Mouse (Mus musculus) liver, embryonic 12.5 days (tissue): Measurements from ENCODE around the gene Mypn. TPM values are rescaled to one million over a fixed set of nuclear protein-coding genes. Genes with fewer than 3 reads are reported as not detected.

ENCODE experiments used
- ATAC-seq: fragments of 200-750 bp; cut with Nextera tagmentation; 2 replicates; pipeline ENCODE4 v1.8.0; 2017; ENCODE audit warnings: moderate number of reproducible peaks, mild to moderate bottlenecking, moderate library complexity
- H3K27ac ChIP-seq: fragments of 300-500 bp; sonication (generic); 2 replicates; pipeline ENCODE4 v1.5.1; 2016; ENCODE audit warnings: mild to moderate bottlenecking
- H3K27me3 ChIP-seq: fragments of 300-500 bp; sonication (generic); replicated peaks from 2 replicates; pipeline ENCODE4 v1.6.1; 2016; ENCODE audit warnings: mild to moderate bottlenecking, moderate library complexity
- H3K36me3 ChIP-seq: fragments of 300-500 bp; sonication (generic); 2 replicates; pipeline ENCODE4 v1.6.1; 2016; ENCODE audit warnings: mild to moderate bottlenecking, moderate library complexity
- H3K4me1 ChIP-seq: fragments of 300-500 bp; sonication (generic); 2 replicates; pipeline ENCODE4 v1.6.1; 2016
- H3K4me2 ChIP-seq: fragments of 300-500 bp; sonication (generic); 2 replicates; pipeline ENCODE4 v1.6.1; 2016; ENCODE audit warnings: mild to moderate bottlenecking, moderate library complexity
- H3K4me3 ChIP-seq: fragments of 300-500 bp; sonication (generic); 2 replicates; pipeline ENCODE4 v1.5.1; 2016; ENCODE audit warnings: mild to moderate bottlenecking, moderate library complexity
- H3K9ac ChIP-seq: fragments of 300-500 bp; sonication (generic); 2 replicates; pipeline ENCODE4 v1.6.1; 2016; ENCODE audit warnings: mild to moderate bottlenecking, moderate library complexity
- H3K9me3 ChIP-seq: fragments of 300-500 bp; sonication (generic); replicated peaks from 2 replicates; pipeline ENCODE4 v1.6.1; 2016; ENCODE audit warnings: mild to moderate bottlenecking, moderate library complexity
- WGBS: fragments of 180-500 bp; shearing (Covaris S2); methylation state at CpG from one replicate; pipeline ENCODE4 v1.1.7; 2016; ENCODE audit not compliant: insufficient replicate concordance; 5-methylcytosine and 5-hydroxymethylcytosine counted together
- polyA plus RNA-seq: library from polyadenylated mRNA; unstranded; fragments of >200 nt; fragmentation: Nextera tagmentation; extraction: Ambion mirVana; gene quantifications from 2 replicates; pipeline ENCODE4 v1.2.1, GENCODE M21; 2016

Mypn gene
- polyA plus RNA-seq, 1 experiment from 2014 or later, result 0.02 TPM

DNA sequence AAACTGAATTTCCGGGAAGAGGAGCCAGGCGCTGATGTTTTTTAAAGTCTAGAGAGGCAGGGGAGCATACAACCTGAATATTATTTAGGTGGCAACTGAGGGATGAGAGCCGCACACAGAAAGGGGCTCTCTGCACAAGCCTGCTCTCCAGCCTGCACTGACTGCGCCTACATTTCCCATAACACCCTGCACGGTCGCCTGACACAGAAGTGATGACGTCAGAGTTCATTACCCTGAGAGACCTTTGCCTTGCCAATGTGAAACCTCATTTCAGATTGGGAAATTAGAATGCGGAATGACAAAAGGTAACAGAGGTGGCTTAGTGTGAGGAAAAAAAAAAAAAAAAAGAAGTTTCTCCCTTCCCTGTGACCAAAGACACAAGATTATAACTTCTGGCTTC is 81.2 kb downstream of the Mypn start:
- WGBS, result 39% methylated on average over 8 of the region's 8 CpGs
- H3K4me3 ChIP-seq, result no peak overlapping the region

DNA sequence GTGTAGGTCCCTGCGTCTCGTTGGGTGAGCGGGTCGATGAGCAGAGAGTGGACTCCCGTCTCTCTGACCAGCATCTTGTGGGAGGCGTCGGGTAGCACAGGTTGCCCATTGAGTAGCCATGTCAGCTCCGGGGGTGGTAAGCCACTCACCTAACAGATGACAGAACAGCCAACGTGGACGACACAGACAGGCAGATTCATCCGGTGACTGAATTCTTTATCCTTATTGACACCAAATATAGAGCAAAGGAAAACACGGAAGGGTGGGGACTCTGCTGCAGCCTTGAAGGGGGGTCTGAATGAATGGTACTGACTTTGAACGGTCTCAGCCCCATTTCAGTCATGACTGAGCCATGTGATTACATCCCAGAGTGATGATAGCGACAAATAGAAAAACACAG is 81.8 kb downstream of the Mypn start:
- Histone ChIP-seq H3K4me3 (no peak overlapping the region), H3K4me1 (no peaks in the 10 kb centered on the region), H3K9me3 (no peaks in the 10 kb centered on the region), H3K27me3 (no peaks in the 10 kb centered on the region), H3K9ac (no peak overlapping the region), H3K4me2 (no peak overlapping the region), H3K27ac (no peak overlapping the region), H3K36me3 (no peaks in the 10 kb centered on the region)
- no peak for ATAC-seq
- 74% methylated on average over 14 of the region's 14 CpGs for WGBS

More for the DNA sequence above, 81.2 kb downstream of the Mypn start:
- Histone ChIP-seq H3K9ac (no peak overlapping the region), H3K9me3 (no peaks in the 10 kb centered on the region), H3K4me2 (no peak overlapping the region), H3K27me3 (no peaks in the 10 kb centered on the region), H3K27ac (no peak overlapping the region), H3K4me1 (no peaks in the 10 kb centered on the region), H3K36me3 (no peaks in the 10 kb centered on the region)
- no peak; the same call in 1 of the 2 replicates for ATAC-seq

DNA sequence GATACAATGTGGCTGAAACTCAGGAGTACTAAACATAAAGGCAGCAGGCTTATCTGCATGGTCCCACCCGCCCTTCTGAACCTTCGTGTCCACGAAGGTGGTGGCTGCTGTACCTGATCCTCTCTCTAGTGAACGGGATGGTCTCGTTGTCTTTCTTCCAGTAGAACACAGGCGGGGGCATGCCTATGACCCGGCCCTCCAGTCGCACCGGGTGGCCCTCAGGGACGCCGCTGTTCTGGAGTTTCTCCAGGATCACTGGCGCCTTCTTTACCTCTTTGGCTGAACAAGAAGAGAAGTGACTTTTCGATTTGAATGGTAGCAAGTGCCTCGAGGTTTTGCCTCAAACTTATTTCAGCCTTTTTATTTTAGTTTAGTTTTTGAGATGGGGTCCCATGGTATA is 83.8 kb downstream of the Mypn start:
- WGBS, result 54% methylated on average over 14 of the region's 14 CpGs
- Histone ChIP-seq H3K27me3 (no peaks in the 10 kb centered on the region), H3K4me3 (no peak overlapping the region), H3K4me2 (no peak overlapping the region), H3K27ac (no peak overlapping the region), H3K4me1 (no peaks in the 10 kb centered on the region), H3K9ac (no peak overlapping the region), H3K36me3 (no peaks in the 10 kb centered on the region), H3K9me3 (no peaks in the 10 kb centered on the region)
- no peak for ATAC-seq

DNA sequence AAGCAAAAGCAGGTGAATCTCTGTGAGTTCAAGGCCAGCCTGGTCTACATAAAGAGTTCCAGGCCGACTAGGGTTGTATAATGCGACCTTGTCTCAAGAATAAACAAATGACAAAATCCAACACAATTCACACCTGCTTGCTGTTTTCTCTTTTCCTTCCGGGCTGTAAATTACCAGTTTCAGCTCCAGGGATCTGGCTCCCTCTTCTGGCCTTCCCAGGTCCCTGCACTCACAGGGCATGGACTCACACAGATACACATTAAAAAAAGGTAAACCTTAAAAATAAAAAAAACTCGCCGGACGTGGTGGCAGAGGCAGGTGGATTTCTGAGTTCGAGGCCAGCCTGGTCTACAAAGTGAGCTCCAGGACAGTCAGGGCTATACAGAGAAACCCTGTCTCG is 86.2 kb downstream of the Mypn start:
- ATAC-seq, result no peak
- H3K4me3 ChIP-seq, result no peak overlapping the region
- no peak overlapping the region for H3K9ac ChIP-seq
- H3K27ac ChIP-seq, result no peak overlapping the region
- 72% methylated on average over 8 of the region's 8 CpGs for WGBS
- no peaks in the 10 kb centered on the region for H3K27me3 ChIP-seq
- H3K36me3 ChIP-seq, result no peaks in the 10 kb centered on the region
- H3K4me2 ChIP-seq, result no peak overlapping the region
- no peaks in the 10 kb centered on the region for H3K9me3 ChIP-seq
- H3K4me1 ChIP-seq, result no peaks in the 10 kb centered on the region

DNA sequence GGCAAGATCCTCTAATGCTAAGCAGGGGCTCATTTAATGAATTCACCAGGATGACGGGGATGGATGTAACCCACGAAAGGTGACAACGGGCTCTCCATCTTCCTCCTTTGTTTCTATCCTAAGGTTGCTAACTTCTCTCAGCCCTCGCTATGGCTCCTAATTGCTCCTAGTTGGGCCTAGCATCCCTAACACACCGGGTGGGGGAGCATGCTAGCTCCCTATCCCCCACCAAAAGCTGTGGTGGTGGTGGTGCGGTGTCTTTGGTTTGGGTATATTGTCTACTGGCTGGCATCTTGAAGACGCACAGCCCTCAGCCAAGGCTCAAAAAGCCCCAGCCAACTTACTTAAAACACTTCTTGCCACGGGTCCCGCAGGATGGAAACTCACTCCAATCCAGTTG is 87.4 kb downstream of the Mypn start:
- ATAC-seq, result no peak
- no peak overlapping the region for H3K4me2 ChIP-seq
- no peak overlapping the region for H3K9ac ChIP-seq
- whole genome bisulfite sequencing, result 83% methylated on average over 9 of the region's 9 CpGs
- no peaks in the 10 kb centered on the region for H3K36me3 ChIP-seq
- no peaks in the 10 kb centered on the region for H3K27me3 ChIP-seq
- no peak overlapping the region for H3K27ac ChIP-seq
- no peaks in the 10 kb centered on the region for H3K9me3 ChIP-seq
- H3K4me1 ChIP-seq, result no peaks in the 10 kb centered on the region
- H3K4me3 ChIP-seq, result no peak overlapping the region

DNA sequence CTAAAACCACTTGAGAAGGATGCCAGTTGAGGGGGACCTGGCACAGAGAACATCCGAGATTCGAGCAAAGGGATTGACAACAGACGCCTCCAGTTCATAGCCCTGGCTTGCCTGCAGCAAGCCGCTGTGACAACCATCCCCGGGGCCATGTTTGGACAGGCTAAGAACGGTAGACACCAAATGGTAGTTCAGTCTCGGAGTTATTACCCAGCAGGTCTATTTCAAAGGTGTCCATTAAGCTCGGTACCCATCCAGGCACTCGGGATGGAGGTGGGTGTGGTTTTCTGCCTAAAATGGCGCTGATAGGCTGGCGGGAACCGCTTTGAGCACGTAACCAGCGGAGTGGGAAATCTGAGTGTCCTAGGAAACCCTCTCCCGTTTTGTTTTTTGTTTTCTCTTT is 87.9 kb downstream of the Mypn start:
- Histone ChIP-seq H3K27ac (no peak overlapping the region), H3K4me3 (no peak overlapping the region), H3K9me3 (no peaks in the 10 kb centered on the region), H3K4me1 (no peaks in the 10 kb centered on the region), H3K4me2 (no peak overlapping the region), H3K27me3 (no peaks in the 10 kb centered on the region), H3K9ac (no peak overlapping the region), H3K36me3 (no peaks in the 10 kb centered on the region)
- 71% methylated on average over 15 of the region's 15 CpGs for WGBS
- no peak for ATAC-seq

DNA sequence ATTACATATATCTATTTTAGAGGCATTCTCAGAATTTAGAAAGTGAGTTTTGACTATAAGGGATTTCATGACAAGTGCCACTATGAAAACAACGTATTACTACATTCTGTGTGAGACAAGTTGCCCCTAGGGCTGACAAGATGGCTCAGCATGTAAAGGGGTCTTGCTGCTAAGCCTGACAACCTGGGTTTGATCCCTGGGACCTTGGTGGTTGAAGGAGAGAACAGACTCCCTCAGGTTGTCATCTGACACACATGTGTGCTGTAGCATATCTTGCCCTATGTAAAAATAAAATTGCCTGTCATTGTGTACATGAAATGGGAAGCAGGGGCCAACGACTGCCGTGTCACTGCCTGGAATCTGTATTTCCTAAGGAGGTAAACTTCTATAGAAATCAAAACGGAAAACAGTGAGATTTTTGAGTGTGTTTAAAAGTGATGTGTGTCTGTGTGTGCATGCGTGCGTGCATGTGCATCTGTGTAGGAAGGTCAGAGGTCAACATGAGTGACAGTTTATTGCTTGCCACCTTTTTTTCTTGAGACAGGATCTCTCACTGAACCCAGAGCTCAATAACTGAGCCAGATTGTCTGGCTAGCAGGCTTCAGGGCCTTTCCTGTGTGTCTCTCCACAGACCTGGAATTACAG is 89.9 kb downstream of the Mypn start:
- no peak for ATAC-seq
- H3K4me2 ChIP-seq, result no peak overlapping the region
- H3K9me3 ChIP-seq, result no peaks in the 10 kb centered on the region
- H3K4me3 ChIP-seq, result no peak overlapping the region
- no peaks in the 10 kb centered on the region for H3K4me1 ChIP-seq
- H3K27ac ChIP-seq, result no peak overlapping the region
- 71% methylated on average over 6 of the region's 6 CpGs for WGBS
- no peak overlapping the region for H3K9ac ChIP-seq
- H3K27me3 ChIP-seq, result no peaks in the 10 kb centered on the region
- H3K36me3 ChIP-seq, result no peaks in the 10 kb centered on the region

DNA sequence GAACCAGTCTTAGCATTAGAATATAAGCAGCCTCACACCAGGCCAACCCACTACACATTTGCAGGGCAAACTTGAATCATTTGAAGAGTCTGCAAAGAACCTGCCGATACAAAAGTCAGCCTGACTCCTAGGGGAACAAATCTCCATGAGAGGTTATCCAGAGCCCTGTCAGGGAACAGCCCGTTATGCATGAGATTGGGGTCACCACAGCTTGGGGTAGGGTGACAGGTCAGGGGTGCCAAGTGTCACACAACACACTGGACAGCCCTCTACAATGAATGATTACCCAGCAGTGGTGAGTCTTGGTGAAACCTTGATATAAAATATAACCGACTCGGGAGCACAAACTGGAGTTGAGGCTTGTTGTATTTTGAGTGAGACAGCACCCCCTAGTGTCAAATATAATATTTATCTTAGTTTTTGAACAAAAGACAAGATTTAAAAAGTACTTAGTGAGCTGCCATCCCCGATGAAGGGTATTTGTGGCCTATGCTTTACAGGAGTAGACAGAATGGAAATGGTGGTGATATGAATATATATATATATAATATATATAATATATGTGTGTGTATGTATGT is 90.6 kb downstream of the Mypn start:
- Histone ChIP-seq H3K36me3 (no peaks in the 10 kb centered on the region), H3K27ac (no peak overlapping the region), H3K9me3 (no peaks in the 10 kb centered on the region), H3K9ac (no peak overlapping the region), H3K27me3 (no peaks in the 10 kb centered on the region), H3K4me2 (no peak overlapping the region), H3K4me1 (no peaks in the 10 kb centered on the region), H3K4me3 (no peak overlapping the region)
- WGBS, result 58% methylated on average over 5 of the region's 5 CpGs
- no peak for ATAC-seq

DNA sequence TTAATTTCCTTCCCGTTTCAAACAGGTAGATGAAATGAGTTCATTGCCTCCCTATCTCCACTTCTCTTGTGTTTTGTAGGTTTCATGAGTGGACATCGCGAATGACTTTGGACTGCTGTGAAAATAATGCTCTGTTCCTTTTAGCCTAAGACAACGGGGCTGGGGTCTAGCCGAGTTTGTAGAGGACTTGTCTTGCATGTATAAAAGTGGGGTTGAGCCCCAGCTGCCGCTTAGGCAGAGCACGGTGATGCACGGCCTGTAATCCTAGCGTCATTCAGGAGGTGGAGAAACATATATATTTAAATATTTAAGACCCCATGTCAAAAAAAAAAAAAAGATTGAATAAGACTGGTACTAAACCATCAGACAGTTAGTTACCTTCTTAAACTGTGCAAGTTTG is 103.1 kb downstream of the Mypn start:
- H3K27ac ChIP-seq, result no peak overlapping the region
- H3K36me3 ChIP-seq, result no peaks in the 10 kb centered on the region
- peak overlapping the region; percentile 69 for H3K4me2 ChIP-seq
- no peaks in the 10 kb centered on the region for H3K9me3 ChIP-seq
- no peak for ATAC-seq
- peak overlapping the region; percentile 50 for H3K4me3 ChIP-seq
- H3K4me1 ChIP-seq, result peaks cover 6% of the 10 kb centered on the region; the same call in 1 of the 2 replicates
- no peak overlapping the region for H3K9ac ChIP-seq
- WGBS, result 16% methylated on average over 9 of the region's 9 CpGs
- H3K27me3 ChIP-seq, result peaks cover 65% of the 10 kb centered on the region

DNA sequence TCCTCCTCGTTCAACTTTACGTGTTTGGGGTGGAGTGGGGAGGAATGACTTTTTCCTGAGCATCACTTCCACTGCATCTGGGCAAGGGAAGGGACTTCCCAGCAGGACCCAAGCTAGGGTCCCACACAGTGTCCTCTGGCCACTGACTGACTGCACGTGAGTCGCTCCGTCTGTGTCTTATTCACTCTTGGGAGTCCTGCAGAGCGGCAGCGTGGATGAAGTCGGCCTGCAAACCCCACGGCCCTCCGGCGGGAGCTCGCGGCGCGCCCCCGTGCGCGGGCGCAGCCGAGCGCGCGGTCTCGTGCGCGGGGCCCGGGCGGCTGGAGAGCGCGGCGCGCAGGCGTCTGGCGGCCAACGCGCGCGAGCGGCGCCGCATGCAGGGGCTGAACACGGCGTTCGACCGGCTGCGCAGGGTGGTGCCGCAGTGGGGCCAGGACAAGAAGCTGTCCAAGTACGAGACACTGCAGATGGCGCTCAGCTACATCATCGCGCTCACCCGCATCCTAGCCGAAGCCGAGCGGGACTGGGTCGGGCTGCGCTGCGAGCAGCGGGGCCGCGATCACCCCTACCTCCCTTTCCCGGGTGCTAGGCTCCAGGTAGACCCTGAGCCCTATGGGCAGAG is 103.7 kb downstream of the Mypn start:
- peak overlapping the region; percentile 69 for H3K4me2 ChIP-seq
- peaks cover 6% of the 10 kb centered on the region; the same call in 1 of the 2 replicates for H3K4me1 ChIP-seq
- no peaks in the 10 kb centered on the region for H3K9me3 ChIP-seq
- no peak overlapping the region for H3K27ac ChIP-seq
- H3K27me3 ChIP-seq, result peaks cover 67% of the 10 kb centered on the region
- H3K36me3 ChIP-seq, result no peaks in the 10 kb centered on the region
- ATAC-seq, result no peak
- peak overlapping the region; percentile 50 for H3K4me3 ChIP-seq
- under 1% methylated on average over 62 of the region's 62 CpGs for WGBS
- H3K9ac ChIP-seq, result no peak overlapping the region

DNA sequence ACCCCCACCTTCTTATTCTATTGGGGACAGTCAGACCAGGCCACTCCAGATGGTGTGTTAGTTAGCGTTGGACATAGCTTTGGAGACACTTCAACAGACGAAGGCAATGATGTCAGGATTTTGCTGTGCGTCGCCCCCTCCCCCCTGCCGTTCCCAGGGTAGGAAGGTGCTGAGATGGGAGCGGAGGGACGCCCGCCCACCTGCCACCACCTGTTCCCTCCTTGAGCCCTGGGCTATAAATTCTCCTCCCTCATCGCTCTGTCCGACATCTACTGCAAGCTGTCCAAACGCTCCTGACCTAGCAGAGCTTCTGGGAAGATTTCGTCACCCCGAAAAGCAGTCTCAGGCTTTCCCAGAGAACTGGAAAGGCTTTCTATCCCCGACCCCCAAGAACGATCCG is 104.2 kb downstream of the Mypn start, which contains the start of gene Atoh7:
TSS of gene Atoh7 (plus strand) at position 131 of the 400 bp plus-strand sequence.
- H3K27me3 ChIP-seq, result peaks cover 67% of the 10 kb centered on the region
- peak within 1 kb of the TSS; percentile 50 for H3K4me3 ChIP-seq
- no peak within 1 kb of the TSS for H3K27ac ChIP-seq
- no peaks in the 10 kb centered on the region for H3K36me3 ChIP-seq
- peaks cover 6% of the 10 kb centered on the region; the same call in 1 of the 2 replicates for H3K4me1 ChIP-seq
- no peak for ATAC-seq
- no peaks in the 10 kb centered on the region for H3K9me3 ChIP-seq
- 9% methylated on average over 16 of the region's 16 CpGs for WGBS
- H3K4me2 ChIP-seq, result peak within 1 kb of the TSS; percentile 69
- H3K9ac ChIP-seq, result no peak within 1 kb of the TSS

DNA sequence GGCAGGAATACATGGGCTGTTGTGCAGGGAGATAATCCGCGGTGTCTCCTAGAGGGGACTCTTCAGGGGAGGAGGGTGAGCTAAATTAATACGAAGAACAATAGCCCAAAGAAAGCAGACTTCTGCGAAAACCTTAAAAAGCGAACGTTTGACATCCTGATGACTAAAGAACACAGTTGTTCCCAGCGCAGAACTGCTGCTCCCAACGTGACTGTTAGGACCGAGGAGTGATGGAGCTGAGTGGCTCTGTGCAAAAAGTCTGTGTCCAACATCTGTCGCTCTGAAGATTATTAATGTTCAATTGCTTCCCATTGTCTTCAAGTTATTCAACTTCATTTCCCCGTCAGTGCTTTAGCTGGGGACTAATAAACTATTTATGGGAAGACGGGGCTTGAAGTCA is 105.6 kb downstream of the Mypn start:
- H3K4me1 ChIP-seq, result peaks cover 6% of the 10 kb centered on the region; the same call in 1 of the 2 replicates
- H3K4me3 ChIP-seq, result no peak overlapping the region
- WGBS, result 59% methylated on average over 12 of the region's 12 CpGs
- no peaks in the 10 kb centered on the region for H3K9me3 ChIP-seq
- no peak overlapping the region for H3K4me2 ChIP-seq
- no peak overlapping the region for H3K9ac ChIP-seq
- ATAC-seq, result no peak
- H3K36me3 ChIP-seq, result no peaks in the 10 kb centered on the region
- peaks cover 74% of the 10 kb centered on the region for H3K27me3 ChIP-seq
- H3K27ac ChIP-seq, result no peak overlapping the region
